Mouse (Mus musculus): ENCODE measurements at regions not wholly inside any gene's neighbourhood (a gene's known extent, or its start where the extent isn't known, plus 50 kb on each side); places are given as distances from the start of the nearest gene placed in this dataset.

DNA sequence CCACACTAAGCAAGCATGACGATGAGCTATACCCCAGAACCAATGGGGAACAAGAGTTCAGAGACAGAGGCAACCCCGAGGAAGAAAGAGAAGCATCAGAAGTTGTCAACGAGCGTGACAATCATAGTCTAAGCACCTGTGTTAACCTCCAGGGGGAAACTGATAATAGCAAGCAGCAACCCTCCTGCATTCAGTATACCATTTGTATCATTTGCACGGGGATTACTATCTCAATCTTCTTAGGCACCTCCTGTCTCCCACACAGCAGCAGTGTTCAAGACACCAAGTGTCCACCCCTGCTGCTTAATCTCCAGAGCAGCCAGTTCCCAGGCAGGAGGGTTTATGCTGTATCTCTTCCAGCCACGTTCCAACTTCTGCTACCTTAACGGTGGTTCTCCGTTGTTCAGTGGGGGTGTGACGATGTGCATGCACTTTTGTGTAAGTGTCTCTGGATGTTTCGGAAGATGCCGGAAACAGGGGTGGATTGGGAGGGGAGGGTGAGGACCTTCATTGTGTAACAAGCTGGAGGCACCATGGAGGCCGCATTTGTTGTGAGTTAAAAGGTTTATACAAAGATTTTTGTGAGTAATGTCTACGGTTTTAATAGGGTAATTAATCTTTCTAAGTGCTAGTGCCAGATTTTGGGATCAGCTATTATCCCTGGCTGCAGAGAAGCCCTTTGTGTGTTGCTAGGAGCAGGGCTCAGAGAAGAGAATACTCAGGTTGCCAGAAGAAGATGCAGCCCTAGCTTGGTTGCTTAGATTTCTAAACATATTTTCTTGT lies 245.8 kb downstream of the Rnf144b start:
- no peaks in the 10 kb centered on the region for H3K36me3 ChIP-seq (ENCODE audit: control insufficient read depth, insufficient read depth)
- H3K4me1 ChIP-seq (ENCODE audit: control insufficient read depth, low read depth, low read length) = no peaks in the 10 kb centered on the region
- H3K27ac ChIP-seq (ENCODE audit: low read length) = no peak overlapping the region
- no peaks in the 10 kb centered on the region for H3K27me3 ChIP-seq (ENCODE audit: control insufficient read depth, insufficient read depth, low read depth, low read length)
- H3K9me3 ChIP-seq (replicated peaks; ENCODE audit: control insufficient read depth, low read length) = no peaks in the 10 kb centered on the region
- no peak overlapping the region for H3K4me2 ChIP-seq (ENCODE audit: low read depth, low read length)
- no peak for ATAC-seq (ENCODE audit: low read depth)
- H3K9ac ChIP-seq (ENCODE audit: low read depth, low read length) = no peak overlapping the region
- WGBS (ENCODE audit: insufficient replicate concordance) = 61% methylated on average over 13 of the region's 13 CpGs
- no peak overlapping the region for H3K4me3 ChIP-seq (ENCODE audit: low read depth, low read length)

DNA sequence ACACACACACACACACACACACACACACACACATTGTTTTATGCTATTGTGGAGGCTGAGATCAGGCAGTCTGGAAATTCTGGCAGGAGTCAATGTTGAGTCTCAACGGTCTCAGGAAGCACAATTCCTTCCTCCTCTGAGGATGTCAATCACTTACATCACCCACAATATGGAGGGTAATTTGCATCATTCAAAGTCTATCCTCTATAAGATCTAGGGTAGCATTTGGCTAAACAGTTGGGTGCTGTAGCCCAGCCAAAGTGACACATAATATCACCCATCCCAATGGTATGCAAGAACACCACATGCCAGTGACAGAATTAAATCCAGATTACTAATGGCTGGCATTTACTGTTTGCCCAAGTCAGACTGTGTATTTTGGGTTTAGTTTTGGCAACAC lies 252.1 kb downstream of the Rnf144b start:
- ATAC-seq (ENCODE audit: low read depth) = no peak
- Histone ChIP-seq H3K4me3 (ENCODE audit: low read depth, low read length) (no peak overlapping the region), H3K27ac (ENCODE audit: low read length) (no peak overlapping the region), H3K27me3 (ENCODE audit: control insufficient read depth, insufficient read depth, low read depth, low read length) (no peaks in the 10 kb centered on the region), H3K9ac (ENCODE audit: low read depth, low read length) (no peak overlapping the region), H3K36me3 (ENCODE audit: control insufficient read depth, insufficient read depth) (no peaks in the 10 kb centered on the region), H3K4me2 (ENCODE audit: low read depth, low read length) (no peak overlapping the region), H3K4me1 (ENCODE audit: control insufficient read depth, low read depth, low read length) (no peaks in the 10 kb centered on the region), H3K9me3 (replicated peaks; ENCODE audit: control insufficient read depth, low read length) (no peaks in the 10 kb centered on the region)
- WGBS (ENCODE audit: insufficient replicate concordance) = 39% methylated on average over 1 of the region's 1 CpGs

DNA sequence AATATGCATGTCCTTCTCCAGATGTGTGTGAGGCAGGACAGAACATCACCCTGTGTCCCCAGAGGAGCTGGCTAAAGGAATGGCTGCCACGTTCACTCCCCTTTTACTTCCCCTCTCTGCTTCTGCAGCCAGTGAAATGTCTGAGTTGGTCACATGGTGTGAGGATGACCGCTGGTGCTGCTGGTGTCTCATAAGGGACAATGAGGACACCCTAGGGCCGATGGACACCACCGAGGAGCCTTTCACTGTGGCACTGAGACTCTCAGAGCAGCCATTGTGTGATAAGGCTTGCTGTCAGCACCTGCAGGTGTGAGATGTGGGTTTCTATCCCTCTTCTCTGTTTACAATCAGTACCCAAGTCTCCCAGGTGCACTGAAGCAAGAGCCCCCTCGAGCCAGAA lies 268.6 kb downstream of the Rnf144b start:
- Histone ChIP-seq H3K27ac (ENCODE audit: low read length) (no peak overlapping the region), H3K4me1 (ENCODE audit: control insufficient read depth, low read depth, low read length) (no peaks in the 10 kb centered on the region), H3K36me3 (ENCODE audit: control insufficient read depth, insufficient read depth) (no peaks in the 10 kb centered on the region), H3K4me3 (ENCODE audit: low read depth, low read length) (no peak overlapping the region), H3K4me2 (ENCODE audit: low read depth, low read length) (no peak overlapping the region), H3K27me3 (ENCODE audit: control insufficient read depth, insufficient read depth, low read depth, low read length) (no peaks in the 10 kb centered on the region), H3K9me3 (replicated peaks; ENCODE audit: control insufficient read depth, low read length) (no peaks in the 10 kb centered on the region), H3K9ac (ENCODE audit: low read depth, low read length) (no peak overlapping the region)
- WGBS (ENCODE audit: insufficient replicate concordance) = 36% methylated on average over 5 of the region's 5 CpGs
- ATAC-seq (ENCODE audit: low read depth) = no peak

DNA sequence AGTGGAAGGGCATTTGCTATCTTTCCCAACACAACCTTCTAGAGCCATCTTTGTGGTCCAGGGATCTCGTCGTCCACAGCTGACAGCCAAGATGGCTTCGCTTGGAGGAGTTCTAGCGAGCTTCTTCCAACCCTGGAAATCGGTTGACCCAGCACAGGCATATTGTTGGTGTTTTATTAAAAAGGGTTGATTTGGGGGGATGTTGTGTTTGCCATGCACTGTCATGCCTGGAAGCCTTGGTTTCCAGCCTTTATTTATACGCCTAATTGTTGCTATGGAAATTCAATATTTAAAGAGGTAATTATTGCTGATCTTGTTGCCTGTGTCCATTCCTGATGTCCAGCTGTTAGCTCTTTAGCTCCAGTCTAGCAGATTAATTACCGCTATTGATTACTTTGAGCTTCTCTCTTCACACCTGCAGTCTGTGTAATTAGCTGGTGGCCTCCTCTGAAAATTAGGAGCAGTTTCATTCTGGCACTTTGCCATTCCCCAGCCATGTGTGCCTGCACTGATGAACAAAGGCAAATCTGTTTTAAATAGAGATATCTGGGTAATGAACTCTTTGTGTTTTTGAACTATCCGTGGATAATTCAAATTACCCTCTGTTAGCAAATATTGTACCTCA lies 275.4 kb downstream of the Rnf144b start:
- no peak overlapping the region for H3K27ac ChIP-seq (ENCODE audit: low read length)
- no peak overlapping the region for H3K9ac ChIP-seq (ENCODE audit: low read depth, low read length)
- H3K27me3 ChIP-seq (ENCODE audit: control insufficient read depth, insufficient read depth, low read depth, low read length) = no peaks in the 10 kb centered on the region
- no peak overlapping the region for H3K4me3 ChIP-seq (ENCODE audit: low read depth, low read length)
- no peak overlapping the region for H3K4me2 ChIP-seq (ENCODE audit: low read depth, low read length)
- no peaks in the 10 kb centered on the region for H3K9me3 ChIP-seq (replicated peaks; ENCODE audit: control insufficient read depth, low read length)
- H3K4me1 ChIP-seq (ENCODE audit: control insufficient read depth, low read depth, low read length) = no peaks in the 10 kb centered on the region
- H3K36me3 ChIP-seq (ENCODE audit: control insufficient read depth, insufficient read depth) = no peaks in the 10 kb centered on the region
- no peak for ATAC-seq (ENCODE audit: low read depth)
- 70% methylated on average over 8 of the region's 8 CpGs for WGBS (ENCODE audit: insufficient replicate concordance)

DNA sequence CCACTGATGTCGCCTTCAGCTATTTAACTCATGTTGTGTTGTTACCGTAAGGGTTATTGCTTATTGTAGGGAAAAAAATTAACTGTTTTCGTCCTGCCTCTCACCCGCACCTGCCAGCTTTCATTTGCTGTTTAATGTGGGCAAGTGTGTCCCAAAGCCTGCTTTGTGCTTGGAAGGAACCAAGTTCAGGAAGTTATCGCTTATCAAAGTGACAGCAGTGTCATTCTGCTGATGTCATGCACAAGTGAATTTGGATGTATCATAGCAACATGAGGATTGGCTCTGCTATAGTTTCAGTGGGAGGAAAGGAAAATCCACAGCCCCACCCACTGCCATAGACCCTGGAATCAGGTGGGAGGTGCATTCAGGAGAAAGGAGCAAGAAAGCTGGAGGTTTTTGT lies 276.5 kb downstream of the Rnf144b start:
- no peaks in the 10 kb centered on the region for H3K36me3 ChIP-seq (ENCODE audit: control insufficient read depth, insufficient read depth)
- H3K9me3 ChIP-seq (replicated peaks; ENCODE audit: control insufficient read depth, low read length) = no peaks in the 10 kb centered on the region
- H3K4me2 ChIP-seq (ENCODE audit: low read depth, low read length) = no peak overlapping the region
- H3K4me3 ChIP-seq (ENCODE audit: low read depth, low read length) = no peak overlapping the region
- WGBS (ENCODE audit: insufficient replicate concordance) = 58% methylated on average over 5 of the region's 5 CpGs
- no peaks in the 10 kb centered on the region for H3K4me1 ChIP-seq (ENCODE audit: control insufficient read depth, low read depth, low read length)
- H3K27me3 ChIP-seq (ENCODE audit: control insufficient read depth, insufficient read depth, low read depth, low read length) = no peaks in the 10 kb centered on the region
- no peak overlapping the region for H3K27ac ChIP-seq (ENCODE audit: low read length)
- H3K9ac ChIP-seq (ENCODE audit: low read depth, low read length) = no peak overlapping the region
- ATAC-seq (ENCODE audit: low read depth) = no peak

DNA sequence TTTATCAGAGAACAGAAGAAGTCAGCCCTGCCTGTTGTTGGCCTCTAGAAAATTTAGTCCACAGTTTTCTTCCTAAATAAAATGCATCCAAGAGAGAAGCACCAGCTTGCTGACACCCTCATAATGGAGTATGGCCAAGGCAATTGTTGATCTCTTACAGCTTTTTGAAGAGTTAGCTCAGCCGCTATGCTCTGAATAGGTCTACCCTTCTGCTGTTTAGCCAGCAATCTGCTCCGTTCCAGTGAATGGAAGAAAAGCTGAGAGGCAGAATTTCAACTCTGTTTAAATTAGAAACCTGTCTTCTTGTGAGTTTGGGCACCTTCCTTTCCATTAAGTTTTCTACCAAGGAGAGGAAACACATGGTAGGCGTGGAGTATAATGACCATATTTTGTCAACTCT lies 290.8 kb downstream of the Rnf144b start:
- Histone ChIP-seq H3K9me3 (replicated peaks; ENCODE audit: control insufficient read depth, low read length) (no peaks in the 10 kb centered on the region), H3K4me3 (ENCODE audit: low read depth, low read length) (no peak overlapping the region), H3K9ac (ENCODE audit: low read depth, low read length) (no peak overlapping the region), H3K4me2 (ENCODE audit: low read depth, low read length) (no peak overlapping the region), H3K27me3 (ENCODE audit: control insufficient read depth, insufficient read depth, low read depth, low read length) (no peaks in the 10 kb centered on the region), H3K36me3 (ENCODE audit: control insufficient read depth, insufficient read depth) (no peaks in the 10 kb centered on the region), H3K4me1 (ENCODE audit: control insufficient read depth, low read depth, low read length) (no peaks in the 10 kb centered on the region), H3K27ac (ENCODE audit: low read length) (no peak overlapping the region)
- 64% methylated on average over 3 of the region's 3 CpGs for WGBS (ENCODE audit: insufficient replicate concordance)
- ATAC-seq (ENCODE audit: low read depth) = no peak

DNA sequence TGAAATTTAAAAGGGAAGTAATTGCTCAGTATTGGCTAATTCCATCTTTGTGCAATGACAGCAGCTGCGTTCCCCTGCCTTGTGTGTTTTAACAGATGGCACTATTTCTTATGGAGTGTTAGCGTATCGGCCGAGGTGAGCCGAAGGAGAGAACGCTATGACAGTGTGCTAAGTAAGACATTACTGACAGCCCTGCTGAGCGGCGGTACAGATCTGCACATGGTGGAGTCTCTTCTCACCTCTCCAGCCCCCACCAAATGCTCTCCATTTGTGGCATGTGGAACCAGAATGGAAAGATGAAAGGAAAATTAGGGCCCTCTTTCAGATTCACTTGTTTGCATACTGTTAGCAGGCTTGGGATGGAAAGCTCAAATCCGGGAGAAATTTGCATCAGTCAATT lies 291.5 kb downstream of the Rnf144b start:
- no peak overlapping the region for H3K4me2 ChIP-seq (ENCODE audit: low read depth, low read length)
- H3K27me3 ChIP-seq (ENCODE audit: control insufficient read depth, insufficient read depth, low read depth, low read length) = no peaks in the 10 kb centered on the region
- WGBS (ENCODE audit: insufficient replicate concordance) = 79% methylated on average over 9 of the region's 9 CpGs
- H3K36me3 ChIP-seq (ENCODE audit: control insufficient read depth, insufficient read depth) = no peaks in the 10 kb centered on the region
- H3K27ac ChIP-seq (ENCODE audit: low read length) = no peak overlapping the region
- H3K4me3 ChIP-seq (ENCODE audit: low read depth, low read length) = no peak overlapping the region
- no peak overlapping the region for H3K9ac ChIP-seq (ENCODE audit: low read depth, low read length)
- no peaks in the 10 kb centered on the region for H3K4me1 ChIP-seq (ENCODE audit: control insufficient read depth, low read depth, low read length)
- ATAC-seq (ENCODE audit: low read depth) = no peak
- no peaks in the 10 kb centered on the region for H3K9me3 ChIP-seq (replicated peaks; ENCODE audit: control insufficient read depth, low read length)

DNA sequence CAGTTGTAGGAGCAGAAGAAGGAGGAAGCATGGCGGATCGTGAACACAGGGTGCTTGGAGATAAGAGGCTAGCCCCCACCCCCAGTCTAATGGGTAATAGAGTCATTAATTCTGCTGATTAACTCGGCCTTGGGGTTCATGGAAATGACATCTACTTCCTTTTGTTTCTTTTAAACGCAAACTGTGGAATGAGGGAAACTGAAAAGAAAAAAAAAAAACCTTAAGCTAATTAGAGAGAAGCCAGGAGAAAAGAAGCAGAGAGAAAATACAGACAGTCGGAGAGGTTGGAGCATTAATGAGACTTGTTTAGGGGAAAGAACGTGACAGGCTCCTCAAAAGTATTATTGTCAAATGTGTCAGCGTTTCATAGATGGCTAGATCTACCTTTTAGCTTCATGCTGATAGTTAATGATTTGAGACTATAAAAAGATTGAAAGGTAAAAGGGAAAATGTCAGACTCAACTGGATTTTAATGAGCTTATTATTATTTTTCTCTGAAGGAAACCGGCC lies 307.5 kb downstream of the Rnf144b start:
- Histone ChIP-seq H3K27ac (ENCODE audit: low read length) (no peak overlapping the region), H3K9ac (ENCODE audit: low read depth, low read length) (no peak overlapping the region), H3K4me1 (ENCODE audit: control insufficient read depth, low read depth, low read length) (no peaks in the 10 kb centered on the region), H3K9me3 (replicated peaks; ENCODE audit: control insufficient read depth, low read length) (no peaks in the 10 kb centered on the region), H3K4me3 (ENCODE audit: low read depth, low read length) (no peak overlapping the region), H3K27me3 (ENCODE audit: control insufficient read depth, insufficient read depth, low read depth, low read length) (no peaks in the 10 kb centered on the region), H3K36me3 (ENCODE audit: control insufficient read depth, insufficient read depth) (no peaks in the 10 kb centered on the region), H3K4me2 (ENCODE audit: low read depth, low read length) (no peak overlapping the region)
- 44% methylated on average over 8 of the region's 8 CpGs for WGBS (ENCODE audit: insufficient replicate concordance)
- no peak for ATAC-seq (ENCODE audit: low read depth)

DNA sequence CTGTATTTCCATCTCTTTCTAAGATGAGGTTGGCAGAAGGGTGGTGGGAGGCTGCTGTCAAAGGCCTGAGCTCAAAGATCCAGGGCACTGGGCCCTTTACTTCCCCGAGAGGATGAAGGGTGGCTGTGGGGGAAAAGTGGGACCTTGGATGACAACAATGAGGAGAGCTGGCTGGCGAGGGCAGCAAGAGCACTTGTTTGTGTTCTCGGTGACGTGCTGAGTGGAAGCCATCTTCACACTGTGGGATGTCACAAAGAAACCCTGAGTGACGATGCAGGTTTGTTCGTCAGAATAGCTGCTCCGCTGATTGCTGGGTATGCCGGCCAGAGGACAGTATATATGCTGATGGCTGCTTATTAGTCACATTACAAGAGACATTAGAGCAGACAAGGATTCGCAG lies 308.0 kb downstream of the Rnf144b start:
- H3K36me3 ChIP-seq (ENCODE audit: control insufficient read depth, insufficient read depth) = no peaks in the 10 kb centered on the region
- no peak overlapping the region for H3K27ac ChIP-seq (ENCODE audit: low read length)
- no peaks in the 10 kb centered on the region for H3K27me3 ChIP-seq (ENCODE audit: control insufficient read depth, insufficient read depth, low read depth, low read length)
- H3K9ac ChIP-seq (ENCODE audit: low read depth, low read length) = no peak overlapping the region
- no peak overlapping the region for H3K4me2 ChIP-seq (ENCODE audit: low read depth, low read length)
- H3K4me1 ChIP-seq (ENCODE audit: control insufficient read depth, low read depth, low read length) = no peaks in the 10 kb centered on the region
- ATAC-seq (ENCODE audit: low read depth) = no peak
- WGBS (ENCODE audit: insufficient replicate concordance) = 68% methylated on average over 9 of the region's 9 CpGs
- no peaks in the 10 kb centered on the region for H3K9me3 ChIP-seq (replicated peaks; ENCODE audit: control insufficient read depth, low read length)
- no peak overlapping the region for H3K4me3 ChIP-seq (ENCODE audit: low read depth, low read length)

Data from liver, embryonic 16.5 days (tissue).